Mouse (Mus musculus): ENCODE results near the gene Gm2663. TPM values are rescaled to one million over a fixed set of nuclear protein-coding genes. Genes with fewer than 3 reads are reported as not detected.
"Not testable (repeated sequence)": the region's sequence is repeated elsewhere in the genome, so short reads cannot be mapped to it uniquely, and the experiment has no call there.

Gene Gm2663
- not detected for polyA plus RNA-seq (2012; fragmentation: generic; extraction: Trizol)
- long read RNA-seq, experiment 1: 0 reads
- long read RNA-seq, experiment 2: 0 reads

DNA sequence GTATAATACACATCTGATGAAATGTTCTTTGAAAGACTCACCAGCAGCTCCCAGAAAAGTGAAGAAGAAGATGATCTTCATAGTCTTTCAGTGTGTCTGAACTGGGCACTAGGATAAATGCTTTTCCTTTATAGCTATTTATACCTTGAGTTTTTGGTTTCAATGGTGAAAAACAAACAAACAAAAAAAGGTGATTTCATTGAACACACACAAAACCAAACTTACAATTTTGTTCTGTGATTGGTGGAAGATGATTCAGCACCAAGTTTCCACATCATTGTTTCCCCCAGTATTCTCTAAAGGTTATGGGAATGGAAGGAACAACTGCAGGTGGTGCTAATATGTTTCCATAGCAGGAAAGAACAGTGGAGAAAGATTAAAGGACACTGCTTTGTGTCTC is at the start of gene Gm2663:
TSS of gene Gm2663 (minus strand) at position 101 of the 400 bp plus-strand sequence.
- H3ac ChIP-seq (ENCODE audit: control insufficient read depth, insufficient read length, low read depth); H3K79me3 ChIP-seq (ENCODE audit: low read depth); H3K4me3 ChIP-seq (ENCODE audit: insufficient read depth, poor library complexity, severe bottlenecking); H3K27me3 ChIP-seq (ENCODE audit: control insufficient read depth, insufficient read depth, insufficient read length); H3K36me3 ChIP-seq (ENCODE audit: control insufficient read depth, insufficient read depth); H3K79me2 ChIP-seq (ENCODE audit: control insufficient read depth, insufficient read depth): not testable (repeated sequence)

GRCm38 (mm10) chr6:41048602-41049001 is 49.3 kb upstream of the Gm2663 start:
- no peaks in the 10 kb centered on the region for H3K27me3 ChIP-seq (ENCODE audit: control insufficient read depth, insufficient read depth, insufficient read length)
- no peaks in the 10 kb centered on the region for H3K79me2 ChIP-seq (ENCODE audit: control insufficient read depth, insufficient read depth)
- H3K36me3 ChIP-seq (ENCODE audit: control insufficient read depth, insufficient read depth): no peaks in the 10 kb centered on the region
- no peak overlapping the region for H3ac ChIP-seq (ENCODE audit: control insufficient read depth, insufficient read length, low read depth)
- TF ChIP-seq CTCF (IDR thresholded peaks at IDR 0.05; ENCODE audit: control insufficient read depth, insufficient read depth, insufficient read length) (no peak), USF1 (IDR thresholded peaks at IDR 0.05; ENCODE audit: low read depth) (no peak), MYOG (IDR thresholded peaks at IDR 0.05; ENCODE audit: control insufficient read depth, extremely low read depth, insufficient read length) (no peak), CEBPB (IDR thresholded peaks at IDR 0.05; ENCODE audit: low read depth) (no peak)
- H3K79me3 ChIP-seq (ENCODE audit: low read depth): no peaks in the 10 kb centered on the region
- no peak overlapping the region for H3K4me3 ChIP-seq (ENCODE audit: insufficient read depth, poor library complexity, severe bottlenecking)

- no peaks in the 10 kb centered on the region for H3K79me3 ChIP-seq (ENCODE audit: low read depth)
- no peaks in the 10 kb centered on the region for H3K27me3 ChIP-seq (ENCODE audit: control insufficient read depth, insufficient read depth, insufficient read length)
- no peaks in the 10 kb centered on the region for H3K36me3 ChIP-seq (ENCODE audit: control insufficient read depth, insufficient read depth)
- no peak for TF ChIP-seq CTCF (IDR thresholded peaks at IDR 0.05; ENCODE audit: control insufficient read depth, insufficient read depth, insufficient read length)
- TF ChIP-seq MAX (IDR thresholded peaks at IDR 0.05): no peak
- no peak for TF ChIP-seq MYOD1 (IDR thresholded peaks at IDR 0.05; ENCODE audit: control insufficient read depth, insufficient read length, low read depth)
- TF ChIP-seq USF1 (IDR thresholded peaks at IDR 0.05; ENCODE audit: low read depth): no peak
- no peak for TF ChIP-seq FOSL1 (IDR thresholded peaks at IDR 0.05; ENCODE audit: insufficient read depth, low read length, poor library complexity, severe bottlenecking)
- no peak for TF ChIP-seq MYOG (IDR thresholded peaks at IDR 0.05; ENCODE audit: control insufficient read depth, extremely low read depth, insufficient read length)
- no peak for TF ChIP-seq CEBPB (IDR thresholded peaks at IDR 0.05; ENCODE audit: low read depth)
- no peaks in the 10 kb centered on the region for H3K79me2 ChIP-seq (ENCODE audit: control insufficient read depth, insufficient read depth)
- no peak overlapping the region for H3ac ChIP-seq (ENCODE audit: control insufficient read depth, insufficient read length, low read depth)
- no peak overlapping the region for H3K4me3 ChIP-seq (ENCODE audit: insufficient read depth, poor library complexity, severe bottlenecking)
Measured at GRCm38 (mm10) chr6:41047961-41048360, 48.7 kb upstream of the Gm2663 start.

DNA sequence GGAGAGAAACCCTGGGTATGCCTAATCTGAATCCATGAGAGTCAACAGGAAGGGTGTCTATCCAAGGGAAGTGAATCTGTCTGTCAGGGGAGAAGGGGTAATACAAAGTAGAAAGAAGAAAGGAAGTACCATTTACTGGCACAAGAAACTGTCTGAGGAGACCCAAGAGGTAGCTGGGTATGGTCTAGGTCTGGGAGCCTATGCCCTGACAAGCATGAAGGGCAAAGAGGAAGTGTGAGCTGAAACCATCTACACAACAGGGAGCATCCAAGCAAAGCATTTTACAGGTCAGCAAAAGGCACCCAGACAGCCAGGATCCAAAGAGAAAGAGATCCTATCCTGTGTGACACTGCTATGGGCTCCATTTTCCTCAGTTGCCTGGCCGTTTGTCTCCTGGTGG is 47.9 kb upstream of the Gm2663 start:
- no peaks in the 10 kb centered on the region for H3K79me2 ChIP-seq (ENCODE audit: control insufficient read depth, insufficient read depth)
- no peak overlapping the region for H3ac ChIP-seq (ENCODE audit: control insufficient read depth, insufficient read length, low read depth)
- no peaks in the 10 kb centered on the region for H3K36me3 ChIP-seq (ENCODE audit: control insufficient read depth, insufficient read depth)
- TF ChIP-seq MAX (IDR thresholded peaks at IDR 0.05) (no peak), FOSL1 (IDR thresholded peaks at IDR 0.05; ENCODE audit: insufficient read depth, low read length, poor library complexity, severe bottlenecking) (no peak), USF1 (IDR thresholded peaks at IDR 0.05; ENCODE audit: low read depth) (no peak), CEBPB (IDR thresholded peaks at IDR 0.05; ENCODE audit: low read depth) (no peak), MYOG (IDR thresholded peaks at IDR 0.05; ENCODE audit: control insufficient read depth, extremely low read depth, insufficient read length) (no peak), MYOD1 (IDR thresholded peaks at IDR 0.05; ENCODE audit: control insufficient read depth, insufficient read length, low read depth) (no peak), CTCF (IDR thresholded peaks at IDR 0.05; ENCODE audit: control insufficient read depth, insufficient read depth, insufficient read length) (no peak)
- H3K79me3 ChIP-seq (ENCODE audit: low read depth): no peaks in the 10 kb centered on the region
- H3K4me3 ChIP-seq (ENCODE audit: insufficient read depth, poor library complexity, severe bottlenecking): no peak overlapping the region
- no peaks in the 10 kb centered on the region for H3K27me3 ChIP-seq (ENCODE audit: control insufficient read depth, insufficient read depth, insufficient read length)

GRCm38 (mm10) chr6:41046553-41046952 is 47.3 kb upstream of the Gm2663 start:
- H3ac ChIP-seq (ENCODE audit: control insufficient read depth, insufficient read length, low read depth): no peak overlapping the region
- no peak for TF ChIP-seq MYOG (IDR thresholded peaks at IDR 0.05; ENCODE audit: control insufficient read depth, extremely low read depth, insufficient read length)
- no peaks in the 10 kb centered on the region for H3K27me3 ChIP-seq (ENCODE audit: control insufficient read depth, insufficient read depth, insufficient read length)
- no peaks in the 10 kb centered on the region for H3K79me3 ChIP-seq (ENCODE audit: low read depth)
- no peaks in the 10 kb centered on the region for H3K36me3 ChIP-seq (ENCODE audit: control insufficient read depth, insufficient read depth)
- H3K4me3 ChIP-seq (ENCODE audit: insufficient read depth, poor library complexity, severe bottlenecking): no peak overlapping the region
- H3K79me2 ChIP-seq (ENCODE audit: control insufficient read depth, insufficient read depth): no peaks in the 10 kb centered on the region

DNA sequence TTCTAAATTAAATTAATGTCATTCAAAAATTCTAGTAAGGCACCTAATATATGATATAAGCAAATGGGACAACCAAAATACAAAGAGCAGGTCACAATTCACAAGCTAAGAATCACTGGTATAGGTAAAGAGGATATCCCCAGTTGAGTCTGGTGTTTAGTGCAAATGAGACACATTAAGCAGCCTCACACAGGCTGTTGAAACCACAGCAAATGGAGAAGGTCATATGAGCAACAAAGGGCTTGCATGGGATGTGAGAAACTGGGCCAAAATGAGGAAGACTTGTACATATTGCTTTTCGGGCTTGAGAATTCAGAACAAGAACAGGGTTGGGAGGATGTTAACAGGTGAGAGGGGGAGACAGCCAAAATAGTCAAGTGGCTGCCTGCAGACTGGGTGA is 45.5 kb upstream of the Gm2663 start:
- Histone ChIP-seq H3K79me2 (ENCODE audit: control insufficient read depth, insufficient read depth) (no peaks in the 10 kb centered on the region), H3K36me3 (ENCODE audit: control insufficient read depth, insufficient read depth) (no peaks in the 10 kb centered on the region), H3K4me3 (ENCODE audit: insufficient read depth, poor library complexity, severe bottlenecking) (no peak overlapping the region), H3ac (ENCODE audit: control insufficient read depth, insufficient read length, low read depth) (no peak overlapping the region), H3K27me3 (ENCODE audit: control insufficient read depth, insufficient read depth, insufficient read length) (no peaks in the 10 kb centered on the region), H3K79me3 (ENCODE audit: low read depth) (no peaks in the 10 kb centered on the region)
- no peak for TF ChIP-seq USF1 (IDR thresholded peaks at IDR 0.05; ENCODE audit: low read depth)
- no peak for TF ChIP-seq MAX (IDR thresholded peaks at IDR 0.05)
- TF ChIP-seq MYOD1 (IDR thresholded peaks at IDR 0.05; ENCODE audit: control insufficient read depth, insufficient read length, low read depth): no peak
- TF ChIP-seq CTCF (IDR thresholded peaks at IDR 0.05; ENCODE audit: control insufficient read depth, insufficient read depth, insufficient read length): no peak
- no peak for TF ChIP-seq FOSL1 (IDR thresholded peaks at IDR 0.05; ENCODE audit: insufficient read depth, low read length, poor library complexity, severe bottlenecking)
- no peak for TF ChIP-seq MYOG (IDR thresholded peaks at IDR 0.05; ENCODE audit: control insufficient read depth, extremely low read depth, insufficient read length)
- TF ChIP-seq CEBPB (IDR thresholded peaks at IDR 0.05; ENCODE audit: low read depth): no peak

All from C2C12 (cell line).